Mouse (Mus musculus) neural tube, embryonic 13.5 days (tissue): ENCODE measurements around the gene Patj. TPM values are rescaled to one million over a fixed set of nuclear protein-coding genes. Genes with fewer than 3 reads are reported as not detected.

Source experiments
- ATAC-seq: fragments of 200-750 bp; cut with Nextera tagmentation; 2 replicates; pipeline ENCODE4 v1.8.0; 2017; ENCODE audit warnings: low read depth, mild to moderate bottlenecking, moderate TSS enrichment, moderate library complexity
- H3K27ac ChIP-seq: fragments of 300-500 bp; sonication (generic); replicated peaks from 2 replicates; pipeline ENCODE4 v1.5.1; 2015; ENCODE audit warnings: moderate library complexity, mild to moderate bottlenecking, inconsistent platforms
- H3K27me3 ChIP-seq: fragments of 300-500 bp; sonication (generic); 2 replicates; pipeline ENCODE4 v1.6.1; 2015; ENCODE audit warnings: mild to moderate bottlenecking, inconsistent platforms
- H3K36me3 ChIP-seq: fragments of 300-500 bp; sonication (generic); 2 replicates; pipeline ENCODE4 v1.6.1; 2015; ENCODE audit warnings: mild to moderate bottlenecking, inconsistent platforms
- H3K4me1 ChIP-seq: fragments of 300-500 bp; sonication (generic); replicated peaks from 2 replicates; pipeline ENCODE4 v1.6.1; 2015; ENCODE audit warnings: inconsistent platforms
- H3K4me2 ChIP-seq: fragments of 300-500 bp; sonication (generic); 2 replicates; pipeline ENCODE4 v1.6.1; 2015; ENCODE audit warnings: inconsistent platforms, mild to moderate bottlenecking, moderate library complexity
- H3K4me3 ChIP-seq: fragments of 300-500 bp; sonication (generic); 2 replicates; pipeline ENCODE4 v1.5.1; 2015; ENCODE audit warnings: mild to moderate bottlenecking, inconsistent platforms
- H3K9ac ChIP-seq: fragments of 300-500 bp; sonication (generic); 2 replicates; pipeline ENCODE4 v1.6.1; 2015; ENCODE audit warnings: moderate library complexity, mild to moderate bottlenecking, inconsistent platforms
- H3K9me3 ChIP-seq: fragments of 300-500 bp; sonication (generic); 2 replicates; pipeline ENCODE4 v1.6.1; 2016; ENCODE audit warnings: inconsistent platforms
- WGBS: fragments of 180-500 bp; shearing (Covaris S2); methylation state at CpG from one replicate; pipeline ENCODE4 v1.1.7; 2015; 5-methylcytosine and 5-hydroxymethylcytosine counted together
- polyA plus RNA-seq: library from polyadenylated mRNA; unstranded; fragments of >200 nt; fragmentation: Nextera tagmentation; extraction: Ambion mirVana; gene quantifications from 2 replicates; pipeline ENCODE4 v1.2.1, GENCODE M21; 2015

Patj gene
- polyA plus RNA-seq, 1 experiment from 2014 or later, result 4.5 TPM

DNA sequence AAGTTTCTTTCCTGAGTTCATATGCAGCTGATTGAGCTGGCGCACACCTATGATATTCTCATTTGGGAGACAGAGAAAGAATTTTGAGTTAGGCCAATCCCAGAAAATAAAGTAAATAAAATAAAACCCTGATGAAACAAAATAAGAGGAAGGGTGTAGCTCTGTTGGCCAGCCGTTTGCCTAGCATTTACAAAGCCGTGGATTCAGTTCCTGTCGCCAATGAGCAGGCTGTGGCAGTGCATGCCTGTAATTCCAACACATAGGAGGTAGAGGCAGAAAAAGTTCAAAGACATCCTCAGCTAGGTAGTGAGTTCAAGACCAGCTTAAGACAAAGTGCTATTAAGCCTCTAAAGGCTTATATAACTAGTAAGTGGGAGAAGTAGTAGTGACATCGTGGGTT is 55.2 kb downstream of the Patj start:
- no peak overlapping the region for H3K4me3 ChIP-seq
- no peak overlapping the region for H3K4me2 ChIP-seq
- no peak overlapping the region for H3K27ac ChIP-seq
- H3K9me3 ChIP-seq, result no peaks in the 10 kb centered on the region
- no peaks in the 10 kb centered on the region for H3K36me3 ChIP-seq
- no peaks in the 10 kb centered on the region for H3K27me3 ChIP-seq
- no peak for ATAC-seq
- no peak overlapping the region for H3K9ac ChIP-seq
- 90% methylated on average over 5 of the region's 5 CpGs for WGBS
- 0 out of 2 replicates have a peak, but pooled peaks cover 4% of the 10 kb centered on the region for H3K4me1 ChIP-seq

DNA sequence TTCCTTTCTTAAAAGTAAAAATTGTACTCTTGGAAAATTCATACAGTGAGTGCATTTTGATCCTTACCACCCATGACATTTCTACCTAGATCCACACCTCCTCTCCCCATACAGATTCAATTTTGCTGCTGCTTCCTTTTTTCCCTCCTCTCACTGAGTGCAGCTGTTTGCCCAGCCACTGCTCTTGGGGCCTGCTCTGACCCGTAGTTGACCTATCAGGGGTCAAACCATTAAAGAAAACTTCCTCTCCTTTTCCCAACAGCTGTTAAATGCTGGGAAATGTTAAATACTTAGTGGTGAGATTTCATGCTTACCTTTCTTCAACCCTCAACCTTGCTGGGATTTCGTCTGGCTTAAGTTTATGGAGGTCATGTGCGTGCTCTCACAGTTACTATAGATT is 55.7 kb downstream of the Patj start:
- ATAC-seq, result no peak
- no peaks in the 10 kb centered on the region for H3K27me3 ChIP-seq
- no peaks in the 10 kb centered on the region for H3K36me3 ChIP-seq
- 70% methylated on average over 3 of the region's 3 CpGs for WGBS
- H3K9ac ChIP-seq, result no peak overlapping the region
- no peaks in the 10 kb centered on the region for H3K9me3 ChIP-seq
- H3K4me2 ChIP-seq, result no peak overlapping the region
- 0 out of 2 replicates have a peak, but pooled peaks cover 4% of the 10 kb centered on the region for H3K4me1 ChIP-seq
- no peak overlapping the region for H3K27ac ChIP-seq
- no peak overlapping the region for H3K4me3 ChIP-seq

DNA sequence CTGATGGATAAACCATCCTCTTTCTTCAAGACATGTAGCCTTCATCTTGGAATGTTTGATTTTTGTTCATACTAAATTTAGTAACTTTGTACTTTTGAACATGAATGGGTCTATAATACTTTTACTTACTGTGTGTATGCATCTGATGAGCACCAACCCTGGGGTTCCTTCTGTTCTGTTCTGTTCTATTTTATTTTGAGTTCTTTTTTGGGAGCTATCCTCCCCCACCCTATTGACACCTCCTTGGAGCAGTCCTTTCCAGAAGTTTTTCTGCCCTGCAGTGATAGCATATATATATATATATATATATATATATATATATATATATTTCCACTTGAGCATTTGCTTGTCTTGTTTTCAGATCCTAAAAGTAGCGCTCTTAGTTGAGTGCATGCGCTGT is 57.1 kb downstream of the Patj start:
- no peak for ATAC-seq
- H3K9me3 ChIP-seq, result no peaks in the 10 kb centered on the region
- no peak overlapping the region for H3K4me3 ChIP-seq
- 92% methylated on average over 2 of the region's 2 CpGs for WGBS
- H3K4me1 ChIP-seq, result 0 out of 2 replicates have a peak, but pooled peaks cover 4% of the 10 kb centered on the region
- no peaks in the 10 kb centered on the region for H3K36me3 ChIP-seq
- no peak overlapping the region for H3K27ac ChIP-seq
- no peak overlapping the region for H3K9ac ChIP-seq
- no peaks in the 10 kb centered on the region for H3K27me3 ChIP-seq
- no peak overlapping the region for H3K4me2 ChIP-seq

DNA sequence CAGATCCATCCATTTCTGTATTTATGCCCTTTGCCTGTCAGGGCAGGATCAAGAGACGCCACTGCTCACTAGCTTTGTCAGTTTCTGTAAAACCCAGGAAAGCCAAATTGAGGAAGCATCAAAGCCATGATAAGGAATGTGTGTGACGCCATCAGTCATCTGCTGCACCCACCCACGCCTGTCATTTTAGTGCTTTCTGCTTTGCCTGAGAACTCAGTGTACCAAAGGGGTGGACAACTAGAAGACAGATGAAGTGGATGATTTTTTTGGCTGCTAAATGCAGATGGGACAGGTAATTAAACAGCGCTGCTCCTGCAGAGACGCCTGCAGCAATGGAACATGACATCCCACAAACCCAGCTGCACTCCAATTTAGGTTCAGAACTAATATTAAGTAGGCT is 57.6 kb downstream of the Patj start:
- H3K27ac ChIP-seq, result no peak overlapping the region
- H3K36me3 ChIP-seq, result no peaks in the 10 kb centered on the region
- no peak overlapping the region for H3K4me2 ChIP-seq
- 0 out of 2 replicates have a peak, but pooled peaks cover 4% of the 10 kb centered on the region for H3K4me1 ChIP-seq
- ATAC-seq, result no peak
- H3K4me3 ChIP-seq, result no peak overlapping the region
- no peaks in the 10 kb centered on the region for H3K9me3 ChIP-seq
- H3K9ac ChIP-seq, result no peak overlapping the region
- no peaks in the 10 kb centered on the region for H3K27me3 ChIP-seq
- 84% methylated on average over 5 of the region's 5 CpGs for WGBS

DNA sequence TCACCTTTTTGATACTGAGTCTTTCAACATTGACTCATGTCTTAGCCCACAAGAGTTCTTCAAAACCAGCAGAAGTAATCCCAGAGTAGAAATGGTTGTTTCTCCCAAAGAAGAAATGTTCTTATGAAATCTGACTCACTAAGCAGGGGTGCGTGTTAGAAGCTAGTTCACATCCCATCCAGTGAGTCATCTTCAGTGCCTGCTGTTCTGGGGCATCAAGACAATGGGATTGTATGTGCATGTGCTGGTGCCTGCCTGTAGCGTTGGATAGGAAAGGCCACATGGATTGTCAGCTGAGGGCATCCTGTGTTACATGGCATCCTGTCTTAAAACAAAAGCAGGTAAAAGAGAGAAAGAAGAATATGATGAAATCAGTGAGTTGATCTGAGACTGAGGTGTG is 59.8 kb downstream of the Patj start:
- Histone ChIP-seq H3K9me3 (no peaks in the 10 kb centered on the region), H3K27me3 (no peaks in the 10 kb centered on the region), H3K36me3 (no peaks in the 10 kb centered on the region), H3K4me1 (no peaks in the 10 kb centered on the region), H3K9ac (no peak overlapping the region), H3K27ac (no peak overlapping the region), H3K4me2 (no peak overlapping the region), H3K4me3 (no peak overlapping the region)
- ATAC-seq, result no peak
- WGBS, result 90% methylated on average over 2 of the region's 2 CpGs

DNA sequence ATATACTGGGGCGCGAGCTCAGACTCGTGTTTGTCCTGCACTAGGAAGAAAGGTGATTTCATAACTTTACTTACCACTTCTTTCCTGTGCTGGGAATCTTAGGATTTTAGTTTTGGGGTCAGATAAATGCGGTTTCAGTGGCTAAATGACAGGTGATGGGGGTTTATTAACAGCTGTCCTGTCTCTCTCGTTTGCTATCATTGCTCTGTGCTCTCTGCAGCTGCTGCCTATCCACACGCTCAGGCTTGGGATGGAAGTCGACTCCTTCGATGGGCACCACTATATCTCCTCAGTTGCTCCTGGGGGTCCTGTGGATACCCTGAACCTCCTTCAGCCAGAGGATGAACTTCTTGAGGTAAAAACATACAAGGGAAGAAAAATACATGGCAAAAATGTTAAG is 60.3 kb downstream of the Patj start:
- Histone ChIP-seq H3K27ac (no peak overlapping the region), H3K9me3 (no peaks in the 10 kb centered on the region), H3K36me3 (no peaks in the 10 kb centered on the region), H3K27me3 (no peaks in the 10 kb centered on the region), H3K4me2 (no peak overlapping the region), H3K4me3 (no peak overlapping the region), H3K9ac (no peak overlapping the region), H3K4me1 (no peaks in the 10 kb centered on the region)
- 91% methylated on average over 8 of the region's 8 CpGs for WGBS
- no peak for ATAC-seq

DNA sequence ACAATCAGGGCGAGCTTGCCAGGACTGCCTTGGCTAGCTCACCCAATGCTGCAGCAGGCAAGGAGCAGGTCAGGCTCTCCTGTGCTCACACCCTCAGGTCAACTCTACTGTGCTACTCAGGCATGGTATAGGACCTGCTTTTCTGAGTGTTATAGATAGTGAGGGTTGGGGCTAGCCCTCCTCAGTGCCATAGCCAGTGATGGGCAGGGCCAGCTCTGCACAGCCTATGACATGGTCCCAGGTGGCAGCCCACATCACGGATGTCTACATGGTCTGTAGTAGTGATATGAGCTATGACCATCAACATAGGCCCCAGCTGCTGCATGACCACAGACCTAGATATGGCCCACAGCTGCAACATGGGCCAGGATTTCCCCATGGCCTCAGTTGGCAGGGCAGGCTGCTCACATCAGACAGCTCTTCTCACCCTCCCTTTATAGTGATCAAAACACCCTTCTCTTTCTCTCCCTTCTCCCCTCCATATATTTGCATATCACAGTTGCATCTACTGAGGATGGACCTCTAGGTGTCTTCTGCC is 66.3 kb downstream of the Patj start:
- H3K9me3 ChIP-seq, result no peaks in the 10 kb centered on the region
- H3K4me1 ChIP-seq, result no peaks in the 10 kb centered on the region
- H3K4me2 ChIP-seq, result no peak overlapping the region
- H3K9ac ChIP-seq, result no peak overlapping the region
- no peak for ATAC-seq
- no peak overlapping the region for H3K27ac ChIP-seq
- H3K36me3 ChIP-seq, result no peaks in the 10 kb centered on the region
- no peaks in the 10 kb centered on the region for H3K27me3 ChIP-seq
- no peak overlapping the region for H3K4me3 ChIP-seq
- WGBS, result 95% methylated on average over 2 of the region's 2 CpGs

DNA sequence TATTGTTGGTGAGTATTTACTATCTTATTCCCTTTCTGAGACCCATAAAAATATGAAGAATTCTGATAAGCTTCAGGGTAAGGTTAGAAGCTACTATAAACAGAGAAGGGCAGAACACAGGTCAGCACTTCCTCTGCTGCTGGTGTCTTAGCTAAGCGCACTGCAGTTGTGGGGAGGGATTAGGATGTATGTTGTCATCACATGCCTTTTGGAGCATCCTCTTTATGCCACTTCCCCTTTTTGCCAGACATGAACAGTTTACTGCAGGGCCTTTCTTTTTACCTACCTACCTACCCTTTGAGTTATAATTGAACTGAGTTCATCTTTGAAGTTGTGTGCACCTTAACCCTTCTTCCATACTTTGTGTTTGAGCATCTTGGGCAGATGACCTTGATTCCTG is 69.9 kb downstream of the Patj start:
- Histone ChIP-seq H3K9me3 (no peaks in the 10 kb centered on the region), H3K4me2 (no peak overlapping the region), H3K27me3 (no peaks in the 10 kb centered on the region), H3K4me3 (no peak overlapping the region), H3K4me1 (no peaks in the 10 kb centered on the region), H3K27ac (no peak overlapping the region), H3K36me3 (no peaks in the 10 kb centered on the region), H3K9ac (no peak overlapping the region)
- no peak for ATAC-seq
- WGBS, result 94% methylated on average over 1 of the region's 1 CpGs

DNA sequence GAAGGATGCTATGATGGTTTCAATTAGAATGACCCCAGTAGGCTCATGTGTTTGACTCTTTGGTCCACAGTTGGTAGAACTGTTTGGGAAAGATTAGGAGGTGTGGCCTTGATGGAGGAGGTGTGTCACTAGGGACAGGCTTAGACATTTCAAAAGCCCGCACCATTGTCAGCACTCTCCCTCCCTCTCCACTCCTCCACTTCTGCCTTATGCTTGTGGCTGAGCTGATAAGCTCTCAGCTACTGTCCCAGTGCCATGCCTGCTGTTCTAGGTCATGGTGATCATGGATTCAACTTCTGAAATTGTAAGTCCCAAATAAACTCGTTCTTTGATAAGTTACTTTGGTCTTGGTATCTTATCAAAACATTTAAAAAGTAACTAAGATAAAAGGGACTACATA is 70.3 kb downstream of the Patj start:
- no peak overlapping the region for H3K4me3 ChIP-seq
- no peaks in the 10 kb centered on the region for H3K27me3 ChIP-seq
- H3K9me3 ChIP-seq, result no peaks in the 10 kb centered on the region
- no peak overlapping the region for H3K4me2 ChIP-seq
- no peak overlapping the region for H3K9ac ChIP-seq
- H3K4me1 ChIP-seq, result no peaks in the 10 kb centered on the region
- WGBS, result 85% methylated on average over 2 of the region's 2 CpGs
- no peak overlapping the region for H3K27ac ChIP-seq
- no peaks in the 10 kb centered on the region for H3K36me3 ChIP-seq
- ATAC-seq, result no peak

DNA sequence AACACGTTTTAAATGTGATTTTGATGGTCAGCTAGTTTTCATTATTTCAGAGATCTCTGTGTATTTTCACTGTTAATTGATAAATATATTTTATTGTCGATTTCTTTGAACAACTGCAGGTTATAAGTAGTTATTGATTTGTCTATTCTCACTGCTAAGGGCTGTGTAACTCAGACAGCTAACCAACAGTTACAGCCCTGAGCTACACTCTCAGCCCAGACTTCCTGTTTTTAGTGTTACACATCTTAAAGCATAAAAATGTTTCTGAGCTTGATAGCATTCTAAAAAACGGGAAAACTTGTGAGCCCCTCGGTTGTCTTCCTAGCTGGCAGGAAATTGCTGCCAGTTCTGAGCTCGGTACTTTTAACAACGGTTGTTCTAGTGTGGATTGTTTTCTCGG is 75.8 kb downstream of the Patj start:
- no peak overlapping the region for H3K4me3 ChIP-seq
- H3K4me1 ChIP-seq, result no peaks in the 10 kb centered on the region
- H3K4me2 ChIP-seq, result no peak overlapping the region
- WGBS, result 82% methylated on average over 7 of the region's 7 CpGs
- H3K36me3 ChIP-seq, result no peaks in the 10 kb centered on the region
- no peak overlapping the region for H3K9ac ChIP-seq
- H3K27ac ChIP-seq, result no peak overlapping the region
- ATAC-seq, result no peak
- no peaks in the 10 kb centered on the region for H3K27me3 ChIP-seq
- H3K9me3 ChIP-seq, result no peaks in the 10 kb centered on the region

DNA sequence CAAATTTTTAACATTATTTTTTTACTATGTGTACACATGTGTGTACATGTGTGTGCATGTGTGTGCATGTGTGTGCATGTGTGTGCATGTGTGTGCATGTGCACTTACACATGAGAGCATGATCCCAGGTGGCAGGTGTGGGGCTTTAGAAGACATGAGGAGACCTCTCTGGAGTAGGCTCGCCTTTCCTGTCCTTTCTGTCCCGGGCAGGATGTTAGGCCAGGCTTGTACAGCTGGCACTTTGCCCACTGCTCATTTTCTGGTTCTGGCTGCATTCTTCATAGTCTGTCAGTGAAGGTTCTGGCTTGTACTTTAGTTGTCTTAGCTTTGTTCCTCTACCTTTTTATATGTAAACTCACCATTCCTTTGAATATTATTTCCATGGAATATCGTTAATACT is 77.9 kb downstream of the Patj start:
- no peaks in the 10 kb centered on the region for H3K27me3 ChIP-seq
- H3K9ac ChIP-seq, result no peak overlapping the region
- no peaks in the 10 kb centered on the region for H3K4me1 ChIP-seq
- no peaks in the 10 kb centered on the region for H3K36me3 ChIP-seq
- no peak overlapping the region for H3K4me2 ChIP-seq
- H3K9me3 ChIP-seq, result no peaks in the 10 kb centered on the region
- no peak overlapping the region for H3K27ac ChIP-seq
- 73% methylated on average over 3 of the region's 3 CpGs for WGBS
- no peak for ATAC-seq
- H3K4me3 ChIP-seq, result no peak overlapping the region

DNA sequence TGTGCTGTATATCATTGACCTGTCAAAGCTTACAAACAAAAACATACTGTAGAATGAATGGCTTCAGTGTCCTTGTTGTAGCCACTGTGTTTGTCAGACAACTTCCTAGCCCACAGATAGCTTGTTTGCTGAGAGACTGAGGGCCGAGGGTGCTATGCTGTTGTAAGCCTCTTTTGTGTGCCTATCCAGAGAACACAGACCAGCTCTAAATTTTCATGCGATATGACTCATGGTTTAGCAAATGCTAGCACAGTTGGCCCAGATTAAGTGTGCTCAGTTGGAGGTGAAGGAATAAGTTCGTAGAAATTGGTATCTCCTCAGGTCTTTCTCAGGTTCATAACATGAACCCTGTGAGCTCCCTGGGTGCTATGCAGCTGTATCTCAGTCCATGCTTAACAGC is 82.4 kb downstream of the Patj start:
- WGBS, result 61% methylated on average over 3 of the region's 3 CpGs
- Histone ChIP-seq H3K4me3 (no peak overlapping the region), H3K4me2 (no peak overlapping the region), H3K27me3 (no peaks in the 10 kb centered on the region), H3K36me3 (no peaks in the 10 kb centered on the region), H3K9me3 (no peaks in the 10 kb centered on the region), H3K4me1 (no peaks in the 10 kb centered on the region), H3K27ac (no peak overlapping the region), H3K9ac (no peak overlapping the region)
- ATAC-seq, result no peak

DNA sequence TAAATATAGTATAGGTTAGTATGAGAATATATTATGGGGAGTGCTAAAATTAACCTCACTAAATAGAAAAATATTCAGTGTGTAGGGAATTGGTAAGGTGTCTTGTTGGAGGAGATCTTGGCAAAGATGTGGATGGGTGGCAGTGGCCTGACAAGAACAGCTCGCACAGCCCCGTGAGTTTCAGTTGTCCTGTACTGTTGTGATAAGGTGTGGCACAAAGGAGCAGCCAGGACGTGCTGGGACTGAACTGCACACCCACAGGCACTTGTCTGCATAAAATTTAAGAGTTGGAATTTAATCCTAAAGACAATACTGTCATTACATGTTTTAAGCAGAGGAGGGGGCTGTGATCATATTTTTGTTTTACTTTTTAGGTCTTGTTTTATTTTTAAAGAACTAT is 90.9 kb downstream of the Patj start:
- H3K9ac ChIP-seq, result no peak overlapping the region
- no peaks in the 10 kb centered on the region for H3K9me3 ChIP-seq
- no peak overlapping the region for H3K4me3 ChIP-seq
- no peaks in the 10 kb centered on the region for H3K4me1 ChIP-seq
- H3K27me3 ChIP-seq, result no peaks in the 10 kb centered on the region
- 75% methylated on average over 3 of the region's 3 CpGs for WGBS
- H3K36me3 ChIP-seq, result no peaks in the 10 kb centered on the region
- no peak for ATAC-seq
- no peak overlapping the region for H3K27ac ChIP-seq
- no peak overlapping the region for H3K4me2 ChIP-seq
